Mouse (Mus musculus) kidney, adult 11 months (tissue): ENCODE data around the gene Slc20a1.

Experiments used
- DNase-seq: peaks from one replicate; pipeline ENCODE4 v3.0.0; 2022

Slc20a1 gene

GRCm38 (mm10) chr2:129192392-129193150 lies 6.0 kb upstream of the Slc20a1 start:
- no peak for DNase-seq

- DNase-seq = no peak
Measured at GRCm38 (mm10) chr2:129196317-129196716, 2.2 kb upstream of the Slc20a1 start.

GRCm38 (mm10) chr2:129197197-129197596 lies 1.4 kb upstream of the Slc20a1 start:
- no peak for DNase-seq

GRCm38 (mm10) chr2:129197843-129198435 lies 625 bp upstream of the Slc20a1 start:
- no peak for DNase-seq

- peak; percentile 20 for DNase-seq
Measured at GRCm38 (mm10) chr2:129199328-129200085, 943 bp downstream of the Slc20a1 start.

- DNase-seq = no peak
Measured at GRCm38 (mm10) chr2:129205000-129205399, 6.4 kb downstream of the Slc20a1 start.

- DNase-seq = peak; percentile 66
Measured at GRCm38 (mm10) chr2:129206824-129207223, 8.3 kb downstream of the Slc20a1 start.

- DNase-seq = no peak
Measured at GRCm38 (mm10) chr2:129208181-129208746, 9.7 kb downstream of the Slc20a1 start.

GRCm38 (mm10) chr2:129210089-129210749 lies 11.7 kb downstream of the Slc20a1 start:
- DNase-seq = peak; percentile 30

GRCm38 (mm10) chr2:129211255-129211654 lies 12.7 kb downstream of the Slc20a1 start:
- no peak for DNase-seq

GRCm38 (mm10) chr2:129211957-129212356 lies 13.4 kb downstream of the Slc20a1 start:
- DNase-seq = no peak

GRCm38 (mm10) chr2:129212566-129212965 lies 14.0 kb downstream of the Slc20a1 start:
- peak; percentile 84 for DNase-seq

- no peak for DNase-seq
Measured at GRCm38 (mm10) chr2:129214774-129215173, 16.2 kb downstream of the Slc20a1 start.

- DNase-seq = no peak
Measured at GRCm38 (mm10) chr2:129217612-129218185, 19.1 kb downstream of the Slc20a1 start.

GRCm38 (mm10) chr2:129218537-129219105 lies 20.1 kb downstream of the Slc20a1 start:
- no peak for DNase-seq

GRCm38 (mm10) chr2:129221097-129221632 lies 22.6 kb downstream of the Slc20a1 start:
- DNase-seq = no peak

GRCm38 (mm10) chr2:129224178-129224577 lies 25.6 kb downstream of the Slc20a1 start:
- DNase-seq = no peak

GRCm38 (mm10) chr2:129225251-129225819 lies 26.8 kb downstream of the Slc20a1 start:
- no peak for DNase-seq

- no peak for DNase-seq
Measured at GRCm38 (mm10) chr2:129226296-129226851, 27.8 kb downstream of the Slc20a1 start.

- DNase-seq = no peak
Measured at GRCm38 (mm10) chr2:129227011-129227529, 28.5 kb downstream of the Slc20a1 start.

- no peak for DNase-seq
Measured at GRCm38 (mm10) chr2:129227709-129228108, 29.1 kb downstream of the Slc20a1 start.
